Mouse (Mus musculus) heart, adult 2 months (tissue): ENCODE measurements around the gene Igf2bp3. TPM values are rescaled to one million over a fixed set of nuclear protein-coding genes. Genes with fewer than 3 reads are reported as not detected.

Experiments used
- DNase-seq, 2 experiments: peaks; one replicate each; pipeline ENCODE4 v3.0.0; 2021
- H3K27ac ChIP-seq: fragments of 200-600 bp; 2 replicates; pipeline ENCODE4 v1.8.1; 2022
- H3K27me3 ChIP-seq: fragments of 200-500 bp; 2 replicates; pipeline ENCODE4 v1.6.1; 2012; ENCODE audit warnings: mild to moderate bottlenecking, low read length, inconsistent platforms, mixed read lengths; ENCODE audit not compliant: control insufficient read depth, insufficient read depth
- H3K36me3 ChIP-seq: fragments of 200-500 bp; 2 replicates; pipeline ENCODE4 v1.6.1; 2012; ENCODE audit warnings: low read length, inconsistent platforms; ENCODE audit not compliant: control insufficient read depth, insufficient read depth
- H3K4me1 ChIP-seq: fragments of 200-500 bp; 2 replicates; pipeline ENCODE4 v1.6.1; 2011; ENCODE audit warnings: low read length; ENCODE audit not compliant: control insufficient read depth, insufficient read depth
- H3K4me3 ChIP-seq: fragments of 200-600 bp; 2 replicates; pipeline ENCODE4 v1.8.1; 2022
- H3K79me2 ChIP-seq: fragments of 200-500 bp; replicated peaks from 2 replicates; pipeline ENCODE4 v1.6.1; 2012; ENCODE audit warnings: mild to moderate bottlenecking, inconsistent platforms, low read length, moderate library complexity, mixed read lengths; ENCODE audit not compliant: control insufficient read depth, insufficient read depth
- H3K9ac ChIP-seq: fragments of 200-500 bp; 2 replicates; pipeline ENCODE4 v1.6.1; 2012; ENCODE audit warnings: low read depth, mild to moderate bottlenecking, control low read depth, inconsistent platforms, low read length, mixed read lengths
- CTCF ChIP-seq: fragments of 200-600 bp; IDR thresholded peaks from 2 replicates; pipeline ENCODE4 v1.8.1; 2022; ENCODE audit warnings: antibody characterized with exemption, mild to moderate bottlenecking, moderate library complexity
- EP300 ChIP-seq: fragments of 200-500 bp; IDR thresholded peaks from 2 replicates; pipeline ENCODE4 v1.6.1; 2011; ENCODE audit warnings: low read depth, low read length, control low read depth; ENCODE audit not compliant: insufficient read depth
- POLR2A ChIP-seq: fragments of 200-500 bp; IDR thresholded peaks from 2 replicates; pipeline ENCODE4 v1.6.1; 2011; ENCODE audit warnings: mild to moderate bottlenecking, low read depth, low read length, control low read depth; ENCODE audit not compliant: insufficient read depth
- WGBS: fragments of 180-500 bp; shearing (Covaris S2); methylation state at CpG from one replicate; pipeline ENCODE4 v1.1.7; 2018; 5-methylcytosine and 5-hydroxymethylcytosine counted together
- intact Hi-C: fragments of 180-260 bp; cut with DNase I; formaldehyde crosslinking; loops from one replicate; pipeline ENCODE4 v1.15.1; 2025
- polyA plus RNA-seq: library from polyadenylated mRNA; depleted of rRNA; stranded (reverse); fragments of >200 nt; gene quantifications from 2 replicates; pipeline ENCODE4 v1.2.3, GENCODE M21; 2012
- total RNA-seq, 2 experiments: library from RNA; stranded (reverse); gene quantifications; 2 replicates each; pipeline ENCODE4 v1.2.3; 2021

Gene Igf2bp3
- total and polyA plus RNA-seq, 3 experiments, result not detected

GRCm38 (mm10) chr6:49156170-49156825 is 58.5 kb downstream of the Igf2bp3 start:
- Histone ChIP-seq H3K36me3 (no peaks in the 10 kb centered on the region), H3K4me1 (no peaks in the 10 kb centered on the region), H3K27me3 (no peaks in the 10 kb centered on the region), H3K9ac (no peak overlapping the region), H3K79me2 (no peaks in the 10 kb centered on the region), H3K27ac (no peak overlapping the region), H3K4me3 (no peak overlapping the region)
- DNase-seq, result no peak
- intact Hi-C loops, result no loop called here
- TF ChIP-seq CTCF (no peak), EP300 (no peak), POLR2A (no peak)
- WGBS, result 75% methylated on average over 5 of the region's 5 CpGs

GRCm38 (mm10) chr6:49151465-49151864 is 63.3 kb downstream of the Igf2bp3 start:
- no peaks in the 10 kb centered on the region for H3K4me1 ChIP-seq
- intact Hi-C loops, result no loop called here
- no peaks in the 10 kb centered on the region for H3K27me3 ChIP-seq
- no peak for DNase-seq
- no peaks in the 10 kb centered on the region for H3K36me3 ChIP-seq
- H3K27ac ChIP-seq, result no peak overlapping the region
- H3K4me3 ChIP-seq, result no peak overlapping the region
- whole genome bisulfite sequencing, result 94% methylated on average over 4 of the region's 4 CpGs
- no peaks in the 10 kb centered on the region for H3K79me2 ChIP-seq
- H3K9ac ChIP-seq, result no peak overlapping the region
- TF ChIP-seq EP300 (no peak), CTCF (no peak), POLR2A (no peak)

- 81% methylated on average over 9 of the region's 9 CpGs for WGBS
- no peak for DNase-seq
- H3K27me3 ChIP-seq, result no peaks in the 10 kb centered on the region
- H3K4me3 ChIP-seq, result no peak overlapping the region
- no peaks in the 10 kb centered on the region for H3K4me1 ChIP-seq
- intact Hi-C loops, result no loop called here
- no peak for TF ChIP-seq EP300
- no peak for TF ChIP-seq CTCF
- TF ChIP-seq POLR2A, result no peak
- H3K36me3 ChIP-seq, result no peaks in the 10 kb centered on the region
- H3K79me2 ChIP-seq, result no peaks in the 10 kb centered on the region
- no peak overlapping the region for H3K9ac ChIP-seq
- no peak overlapping the region for H3K27ac ChIP-seq
Measured at GRCm38 (mm10) chr6:49150349-49151229, 64.2 kb downstream of the Igf2bp3 start.

- Histone ChIP-seq H3K27me3 (no peaks in the 10 kb centered on the region), H3K79me2 (no peaks in the 10 kb centered on the region), H3K4me3 (no peak overlapping the region), H3K9ac (no peak overlapping the region), H3K36me3 (no peaks in the 10 kb centered on the region), H3K4me1 (no peaks in the 10 kb centered on the region), H3K27ac (no peak overlapping the region)
- TF ChIP-seq POLR2A (no peak), EP300 (no peak), CTCF (no peak)
- DNase-seq, result no peak
- WGBS, result 83% methylated on average over 5 of the region's 5 CpGs
- intact Hi-C loops, result no loop called here
Measured at GRCm38 (mm10) chr6:49149202-49149930, 65.4 kb downstream of the Igf2bp3 start.

- Histone ChIP-seq H3K27me3 (no peaks in the 10 kb centered on the region), H3K27ac (no peak overlapping the region), H3K36me3 (no peaks in the 10 kb centered on the region), H3K9ac (no peak overlapping the region), H3K79me2 (no peaks in the 10 kb centered on the region), H3K4me1 (no peaks in the 10 kb centered on the region), H3K4me3 (no peak overlapping the region)
- intact Hi-C loops, result no loop called here
- TF ChIP-seq POLR2A (no peak), CTCF (no peak), EP300 (no peak)
- DNase-seq, result no peak
- WGBS, result 54% methylated on average over 4 of the region's 4 CpGs
Measured at GRCm38 (mm10) chr6:49148781-49149180, 66.0 kb downstream of the Igf2bp3 start.

GRCm38 (mm10) chr6:49148368-49148767 is 66.4 kb downstream of the Igf2bp3 start:
- no peak for DNase-seq
- intact Hi-C loops, result no loop called here
- no peaks in the 10 kb centered on the region for H3K79me2 ChIP-seq
- H3K4me3 ChIP-seq, result no peak overlapping the region
- H3K36me3 ChIP-seq, result no peaks in the 10 kb centered on the region
- H3K9ac ChIP-seq, result no peak overlapping the region
- TF ChIP-seq POLR2A, result no peak
- no peak for TF ChIP-seq CTCF
- TF ChIP-seq EP300, result no peak
- no peaks in the 10 kb centered on the region for H3K4me1 ChIP-seq
- H3K27ac ChIP-seq, result no peak overlapping the region
- H3K27me3 ChIP-seq, result no peaks in the 10 kb centered on the region
- 87% methylated on average over 7 of the region's 7 CpGs for WGBS
